Mouse (Mus musculus) neutrophil, adult 5-6 weeks (primary cell): ENCODE data around the gene Drd1. TPM values are rescaled to one million over a fixed set of nuclear protein-coding genes. Genes with fewer than 3 reads are reported as not detected.

Source experiments
- ATAC-seq: fragments of 151-379, 151-347 bp; 2 replicates; pipeline ENCODE4 v1.8.0; 2017; ENCODE audit warnings: mild to moderate bottlenecking, moderate TSS enrichment; ENCODE audit not compliant: insufficient number of reproducible peaks, poor library complexity, low FRiP score, severe bottlenecking; ENCODE audit errors: extremely low read depth
- total RNA-seq: library from RNA; stranded (forward); fragments of 200-1000 nt; gene quantifications from 2 replicates; pipeline ENCODE4 v1.2.3, GENCODE M21; 2017

The Drd1 gene
- total RNA-seq, 1 experiment from 2014 or later = not detected

GRCm38 (mm10) chr13:54076051-54076450 lies 20.5 kb upstream of the Drd1 start:
- no peak for ATAC-seq

- ATAC-seq = no peak
These were observed 19.9 kb upstream of the Drd1 start for GRCm38 (mm10) chr13:54075416-54075815.

GRCm38 (mm10) chr13:54073491-54073890 lies 18.0 kb upstream of the Drd1 start:
- ATAC-seq = no peak

- no peak for ATAC-seq
These were observed 17.6 kb upstream of the Drd1 start for GRCm38 (mm10) chr13:54073066-54073465.

- ATAC-seq = no peak
These were observed 17.1 kb upstream of the Drd1 start for GRCm38 (mm10) chr13:54072526-54073057.

GRCm38 (mm10) chr13:54071606-54072331 lies 16.3 kb upstream of the Drd1 start, which contains the start of gene Sfxn1:
Gene Sfxn1 (plus strand): TSS chr13:54071869.
- peak; percentile 75 for ATAC-seq

GRCm38 (mm10) chr13:54071011-54071410 lies 15.5 kb upstream of the Drd1 start:
- ATAC-seq = no peak

- no peak for ATAC-seq
These were observed 12.2 kb upstream of the Drd1 start for GRCm38 (mm10) chr13:54067617-54068166.

GRCm38 (mm10) chr13:54066081-54066746 lies 10.7 kb upstream of the Drd1 start:
- ATAC-seq = no peak

GRCm38 (mm10) chr13:54063292-54063691 lies 7.8 kb upstream of the Drd1 start:
- ATAC-seq = no peak

GRCm38 (mm10) chr13:54062068-54062467 lies 6.6 kb upstream of the Drd1 start:
- no peak for ATAC-seq

GRCm38 (mm10) chr13:54054962-54055361 lies 543 bp downstream of the Drd1 start:
- ATAC-seq = no peak

GRCm38 (mm10) chr13:54051641-54052040 lies 3.9 kb downstream of the Drd1 start:
- no peak for ATAC-seq

- no peak for ATAC-seq
These were observed 6.7 kb downstream of the Drd1 start for GRCm38 (mm10) chr13:54048679-54049352.

GRCm38 (mm10) chr13:54040256-54040655 lies 15.2 kb downstream of the Drd1 start:
- ATAC-seq = no peak

- ATAC-seq = no peak
These were observed 17.6 kb downstream of the Drd1 start for GRCm38 (mm10) chr13:54037936-54038335.

GRCm38 (mm10) chr13:54035541-54035940 lies 20.0 kb downstream of the Drd1 start:
- no peak for ATAC-seq

- ATAC-seq = no peak
These were observed 21.9 kb downstream of the Drd1 start for GRCm38 (mm10) chr13:54033653-54034052.

GRCm38 (mm10) chr13:54027079-54027478 lies 28.4 kb downstream of the Drd1 start:
- ATAC-seq = no peak
